Mouse (Mus musculus): ENCODE results near the gene Edc3. TPM values are rescaled to one million over a fixed set of nuclear protein-coding genes. Genes with fewer than 3 reads are reported as not detected.
A peak's percentile ranks its signal among the peaks of the same experiment; 100 is the strongest.

The Edc3 gene
- polyA plus RNA-seq, 1 experiment from 2014 or later = 21.2 TPM

- Histone ChIP-seq H3K36me3 (no peaks in the 10 kb centered on the region), H3K9me3 (replicated peaks) (no peaks in the 10 kb centered on the region), H3K27me3 (replicated peaks) (no peaks in the 10 kb centered on the region), H3K27ac (ENCODE audit: poor library complexity, severe bottlenecking) (peak overlapping the region; percentile 86), H3K9ac (no peak overlapping the region), H3K4me2 (no peak overlapping the region), H3K4me1 (replicated peaks) (peaks cover 59% of the 10 kb centered on the region), H3K4me3 (no peak overlapping the region)
- WGBS = 87% methylated on average over 2 of the region's 2 CpGs
- ATAC-seq (ENCODE audit: insufficient number of reproducible peaks, low FRiP score) = peak; percentile 82
These were observed 62.5 kb downstream of the Edc3 start for GRCm38 (mm10) chr9:57770836-57771235.

DNA sequence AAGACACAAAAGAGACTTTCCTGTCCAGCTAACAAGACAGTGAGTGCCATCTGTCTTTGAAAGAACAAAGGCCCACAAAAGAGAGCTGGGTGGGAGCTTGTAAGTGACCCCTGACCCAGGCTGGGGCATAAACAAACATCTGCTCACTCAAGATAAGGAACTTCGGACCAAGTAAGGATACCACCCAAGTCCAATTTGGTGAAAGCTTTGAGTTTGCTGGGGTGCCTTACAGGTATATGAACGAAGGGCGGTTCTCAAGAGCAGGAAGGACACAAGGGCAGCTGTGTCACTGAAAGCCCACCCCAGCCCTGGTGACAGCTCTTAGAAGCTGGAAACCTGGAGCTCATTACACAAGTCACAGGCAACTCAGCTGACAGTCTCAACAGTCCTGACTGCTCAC lies 65.4 kb downstream of the Edc3 start:
- H3K36me3 ChIP-seq = peaks cover 4% of the 10 kb centered on the region; the same call in 1 of the 2 replicates
- H3K9me3 ChIP-seq (replicated peaks) = no peaks in the 10 kb centered on the region
- H3K27me3 ChIP-seq (replicated peaks) = no peaks in the 10 kb centered on the region
- peak overlapping the region; percentile 35 for H3K27ac ChIP-seq (ENCODE audit: poor library complexity, severe bottlenecking)
- H3K4me1 ChIP-seq (replicated peaks) = peaks cover 44% of the 10 kb centered on the region
- H3K9ac ChIP-seq = no peak overlapping the region
- no peak; the same call in 1 of the 2 replicates for ATAC-seq (ENCODE audit: insufficient number of reproducible peaks, low FRiP score)
- no peak overlapping the region for H3K4me2 ChIP-seq
- no peak overlapping the region for H3K4me3 ChIP-seq
- WGBS = 40% methylated on average over 3 of the region's 3 CpGs

- peak overlapping the region; percentile 35; the same call in 1 of the 2 replicates for H3K27ac ChIP-seq (ENCODE audit: poor library complexity, severe bottlenecking)
- 14% methylated on average over 1 of the region's 1 CpGs for WGBS
- no peak overlapping the region for H3K9ac ChIP-seq
- peaks cover 41% of the 10 kb centered on the region for H3K4me1 ChIP-seq (replicated peaks)
- H3K36me3 ChIP-seq = peaks cover 4% of the 10 kb centered on the region; the same call in 1 of the 2 replicates
- no peaks in the 10 kb centered on the region for H3K9me3 ChIP-seq (replicated peaks)
- H3K27me3 ChIP-seq (replicated peaks) = no peaks in the 10 kb centered on the region
- no peak for ATAC-seq (ENCODE audit: insufficient number of reproducible peaks, low FRiP score)
- no peak overlapping the region for H3K4me3 ChIP-seq
- H3K4me2 ChIP-seq = no peak overlapping the region
These were observed 65.8 kb downstream of the Edc3 start for GRCm38 (mm10) chr9:57774168-57774567.

DNA sequence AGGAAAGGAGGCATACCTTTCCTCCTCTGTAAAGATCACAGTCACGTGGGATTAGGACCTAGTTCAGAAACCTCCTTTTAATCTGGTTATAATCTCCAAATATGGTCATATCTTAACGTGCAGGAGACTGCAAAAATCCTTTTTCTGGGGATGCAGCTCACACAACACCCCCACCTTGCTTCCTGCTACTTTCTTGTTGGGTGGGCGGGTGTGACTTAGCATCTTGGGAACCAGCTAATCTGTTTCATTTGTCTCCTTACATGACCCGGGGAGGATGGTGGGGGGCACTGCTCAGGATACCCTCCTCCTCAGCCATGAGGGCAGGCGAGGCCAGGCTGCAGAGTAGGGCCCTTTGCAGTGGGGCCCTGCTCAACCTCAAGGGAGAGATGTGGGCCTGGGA lies 66.7 kb downstream of the Edc3 start:
- H3K9ac ChIP-seq = no peak overlapping the region

GRCm38 (mm10) chr9:57775736-57776135 lies 67.4 kb downstream of the Edc3 start:
- Histone ChIP-seq H3K36me3 (peaks cover 4% of the 10 kb centered on the region; the same call in 1 of the 2 replicates), H3K9ac (no peak overlapping the region)

More for the DNA sequence above, 66.7 kb downstream of the Edc3 start:
- WGBS = 74% methylated on average over 5 of the region's 5 CpGs
- no peaks in the 10 kb centered on the region for H3K27me3 ChIP-seq (replicated peaks)
- H3K27ac ChIP-seq (ENCODE audit: poor library complexity, severe bottlenecking) = no peak overlapping the region
- peaks cover 32% of the 10 kb centered on the region for H3K4me1 ChIP-seq (replicated peaks)
- no peaks in the 10 kb centered on the region for H3K9me3 ChIP-seq (replicated peaks)
- H3K4me2 ChIP-seq = no peak overlapping the region
- peaks cover 4% of the 10 kb centered on the region; the same call in 1 of the 2 replicates for H3K36me3 ChIP-seq
- H3K4me3 ChIP-seq = no peak overlapping the region
- ATAC-seq (ENCODE audit: insufficient number of reproducible peaks, low FRiP score) = no peak

DNA sequence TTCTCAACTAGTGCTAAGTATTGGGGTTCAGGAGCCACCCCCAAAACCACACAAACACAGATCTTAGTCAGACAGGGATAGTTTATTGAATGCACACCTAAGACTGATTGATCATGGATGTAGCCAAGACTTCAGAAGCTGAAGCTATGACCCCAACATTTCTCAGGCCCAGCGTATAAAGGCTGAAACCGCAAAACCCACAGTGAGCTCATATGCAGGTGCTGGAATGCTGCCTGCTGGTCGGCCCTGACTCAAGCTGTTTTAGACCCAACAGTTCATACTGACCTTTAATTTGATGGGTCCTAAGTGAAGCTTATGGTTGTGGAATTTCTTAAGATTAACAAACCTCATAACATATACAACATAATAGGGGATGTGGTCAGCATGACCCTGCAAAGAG lies 74.3 kb downstream of the Edc3 start:
- H3K27ac ChIP-seq (ENCODE audit: poor library complexity, severe bottlenecking) = no peak overlapping the region
- no peak overlapping the region for H3K4me2 ChIP-seq
- H3K4me3 ChIP-seq = no peak overlapping the region
- WGBS = 89% methylated on average over 3 of the region's 3 CpGs
- H3K4me1 ChIP-seq (replicated peaks) = peaks cover 14% of the 10 kb centered on the region; the same call in 1 of the 2 replicates
- peaks cover 5% of the 10 kb centered on the region; the same call in 1 of the 2 replicates for H3K9me3 ChIP-seq (replicated peaks)
- H3K36me3 ChIP-seq = peaks cover 13% of the 10 kb centered on the region; the same call in 1 of the 2 replicates
- H3K9ac ChIP-seq = no peak overlapping the region
- ATAC-seq (ENCODE audit: insufficient number of reproducible peaks, low FRiP score) = no peak
- no peaks in the 10 kb centered on the region for H3K27me3 ChIP-seq (replicated peaks)

More at GRCm38 (mm10) chr9:57775736-57776135, 67.4 kb downstream of the Edc3 start:
- H3K9me3 ChIP-seq (replicated peaks) = no peaks in the 10 kb centered on the region
- no peak overlapping the region for H3K4me2 ChIP-seq
- H3K27me3 ChIP-seq (replicated peaks) = no peaks in the 10 kb centered on the region
- no peak overlapping the region for H3K4me3 ChIP-seq
- no peak for ATAC-seq (ENCODE audit: insufficient number of reproducible peaks, low FRiP score)
- no peak overlapping the region for H3K27ac ChIP-seq (ENCODE audit: poor library complexity, severe bottlenecking)
- WGBS = 79% methylated on average over 4 of the region's 4 CpGs
- peaks cover 25% of the 10 kb centered on the region for H3K4me1 ChIP-seq (replicated peaks)

GRCm38 (mm10) chr9:57789733-57790132 lies 81.4 kb downstream of the Edc3 start:
- H3K27ac ChIP-seq (ENCODE audit: poor library complexity, severe bottlenecking) = no peak overlapping the region
- peaks cover 5% of the 10 kb centered on the region; the same call in 1 of the 2 replicates for H3K9me3 ChIP-seq (replicated peaks)
- peaks cover 5% of the 10 kb centered on the region; the same call in 1 of the 2 replicates for H3K4me1 ChIP-seq (replicated peaks)
- ATAC-seq (ENCODE audit: insufficient number of reproducible peaks, low FRiP score) = no peak
- no peaks in the 10 kb centered on the region for H3K27me3 ChIP-seq (replicated peaks)
- peaks cover 66% of the 10 kb centered on the region for H3K36me3 ChIP-seq
- no peak overlapping the region for H3K4me2 ChIP-seq
- H3K4me3 ChIP-seq = no peak overlapping the region
- no peak overlapping the region for H3K9ac ChIP-seq
- 79% methylated on average over 3 of the region's 3 CpGs for WGBS

GRCm38 (mm10) chr9:57797456-57797855 lies 89.1 kb downstream of the Edc3 start:
- peaks cover 49% of the 10 kb centered on the region for H3K36me3 ChIP-seq
- no peaks in the 10 kb centered on the region for H3K9me3 ChIP-seq (replicated peaks)
- 92% methylated on average over 8 of the region's 8 CpGs for WGBS
- no peaks in the 10 kb centered on the region for H3K27me3 ChIP-seq (replicated peaks)
- H3K4me3 ChIP-seq = no peak overlapping the region
- H3K27ac ChIP-seq (ENCODE audit: poor library complexity, severe bottlenecking) = no peak overlapping the region
- H3K4me2 ChIP-seq = no peak overlapping the region
- peaks cover 41% of the 10 kb centered on the region for H3K4me1 ChIP-seq (replicated peaks)
- no peak for ATAC-seq (ENCODE audit: insufficient number of reproducible peaks, low FRiP score)
- no peak overlapping the region for H3K9ac ChIP-seq

- Histone ChIP-seq H3K27ac (ENCODE audit: poor library complexity, severe bottlenecking) (peak overlapping the region; percentile 65), H3K9me3 (replicated peaks) (no peaks in the 10 kb centered on the region), H3K4me2 (peak overlapping the region; percentile 42), H3K4me1 (replicated peaks) (peaks cover 54% of the 10 kb centered on the region), H3K36me3 (peaks cover 36% of the 10 kb centered on the region), H3K9ac (0 out of 2 replicates have a peak overlapping the region, but pooled peaks have one; percentile 6), H3K27me3 (replicated peaks) (no peaks in the 10 kb centered on the region), H3K4me3 (no peak overlapping the region)
- peak; percentile 50 for ATAC-seq (ENCODE audit: insufficient number of reproducible peaks, low FRiP score)
- 8% methylated on average over 10 of the region's 10 CpGs for WGBS
These were observed 90.4 kb downstream of the Edc3 start for GRCm38 (mm10) chr9:57798725-57799253.

GRCm38 (mm10) chr9:57800325-57800975 lies 92.1 kb downstream of the Edc3 start:
- 36% methylated on average over 9 of the region's 9 CpGs for WGBS
- H3K27me3 ChIP-seq (replicated peaks) = no peaks in the 10 kb centered on the region
- no peak overlapping the region for H3K4me3 ChIP-seq
- peak overlapping the region; percentile 32; the same call in 1 of the 2 replicates for H3K27ac ChIP-seq (ENCODE audit: poor library complexity, severe bottlenecking)
- H3K4me1 ChIP-seq (replicated peaks) = peaks cover 68% of the 10 kb centered on the region
- H3K36me3 ChIP-seq = peaks cover 25% of the 10 kb centered on the region
- peak overlapping the region; percentile 26; the same call in 1 of the 2 replicates for H3K4me2 ChIP-seq
- no peak; the same call in 1 of the 2 replicates for ATAC-seq (ENCODE audit: insufficient number of reproducible peaks, low FRiP score)
- no peak overlapping the region for H3K9ac ChIP-seq
- H3K9me3 ChIP-seq (replicated peaks) = no peaks in the 10 kb centered on the region
